Mouse (Mus musculus) urinary bladder, postnatal 14 days (tissue): Measurements from ENCODE around the gene Rnf225.
A peak's percentile ranks its signal among the peaks of the same experiment; 100 is the strongest.
"Not testable (repeated sequence)": the region's sequence is repeated elsewhere in the genome, so short reads cannot be mapped to it uniquely, and the experiment has no call there.

Experiments used
- DNase-seq: peaks from one replicate; pipeline ENCODE4 v3.0.0; 2021; ENCODE audit warnings: low spot score

The Rnf225 gene

DNA sequence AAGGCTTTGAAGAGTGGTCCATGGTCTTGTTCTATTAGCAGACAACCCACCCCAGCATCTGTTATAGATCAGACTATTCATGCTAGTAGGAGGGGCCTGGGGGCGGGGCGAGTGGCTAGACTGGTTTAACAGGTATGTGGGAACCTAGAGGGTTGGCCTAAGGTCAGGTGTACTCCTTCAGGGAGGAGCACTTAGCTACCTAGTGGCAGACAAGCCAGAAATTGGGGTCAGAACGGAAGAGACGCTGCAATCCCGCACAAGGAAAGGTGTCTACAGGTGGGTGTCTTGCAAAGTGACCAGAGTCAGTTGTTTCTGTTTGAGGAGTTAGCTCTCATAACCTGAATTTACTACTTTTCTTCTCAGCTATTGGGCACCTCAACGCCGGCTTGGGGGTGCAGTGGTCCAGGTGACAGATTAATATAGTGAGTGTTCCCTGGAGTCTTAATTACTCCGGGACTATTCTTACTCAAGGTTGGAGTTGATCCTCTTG is at the start of gene Rnf225:
Rnf225 (plus strand) TSS at position 226 of the 490 bp plus-strand sequence.
- peak; percentile 93 for DNase-seq

DNA sequence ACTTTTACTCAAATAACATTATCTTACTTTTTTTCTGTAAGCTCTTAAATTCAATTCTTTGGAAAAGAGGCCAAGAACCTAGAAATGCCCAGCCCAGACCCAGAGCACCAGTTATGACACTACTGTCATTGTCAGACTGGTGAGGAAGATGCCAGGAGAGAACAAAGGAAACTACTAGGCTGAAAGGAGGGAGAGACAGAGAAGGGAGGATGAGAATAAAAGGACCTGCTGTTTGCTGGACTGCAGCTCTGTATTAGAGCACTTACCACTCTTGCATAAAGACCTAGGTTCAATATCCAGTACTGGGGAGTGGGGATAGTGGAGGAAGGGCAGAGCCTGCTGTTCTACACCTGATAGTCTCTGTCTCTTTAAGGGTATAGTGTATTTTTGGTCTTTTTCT is 47.2 kb upstream of the Rnf225 start:
- DNase-seq = no peak

DNA sequence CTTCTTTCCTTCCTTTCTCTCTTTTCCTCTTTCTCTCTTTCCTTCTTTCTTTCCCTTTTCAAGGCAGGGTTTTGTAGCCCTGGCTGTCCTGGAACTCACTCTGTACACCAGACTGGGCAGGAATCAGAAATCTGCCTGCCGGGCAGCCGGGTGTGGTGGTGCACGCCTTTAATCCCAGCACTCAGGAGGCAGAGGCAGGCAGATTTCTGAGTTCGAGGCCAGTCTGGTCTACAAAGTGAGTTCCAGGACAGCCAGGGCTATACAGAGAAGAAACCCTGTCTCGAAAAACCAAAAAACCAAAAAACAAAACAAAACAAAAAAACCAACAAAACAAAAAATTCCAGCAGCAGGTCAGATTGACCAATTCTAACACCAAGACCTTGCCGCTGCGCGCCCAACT is 46.7 kb upstream of the Rnf225 start:
- DNase-seq = not testable (repeated sequence)

DNA sequence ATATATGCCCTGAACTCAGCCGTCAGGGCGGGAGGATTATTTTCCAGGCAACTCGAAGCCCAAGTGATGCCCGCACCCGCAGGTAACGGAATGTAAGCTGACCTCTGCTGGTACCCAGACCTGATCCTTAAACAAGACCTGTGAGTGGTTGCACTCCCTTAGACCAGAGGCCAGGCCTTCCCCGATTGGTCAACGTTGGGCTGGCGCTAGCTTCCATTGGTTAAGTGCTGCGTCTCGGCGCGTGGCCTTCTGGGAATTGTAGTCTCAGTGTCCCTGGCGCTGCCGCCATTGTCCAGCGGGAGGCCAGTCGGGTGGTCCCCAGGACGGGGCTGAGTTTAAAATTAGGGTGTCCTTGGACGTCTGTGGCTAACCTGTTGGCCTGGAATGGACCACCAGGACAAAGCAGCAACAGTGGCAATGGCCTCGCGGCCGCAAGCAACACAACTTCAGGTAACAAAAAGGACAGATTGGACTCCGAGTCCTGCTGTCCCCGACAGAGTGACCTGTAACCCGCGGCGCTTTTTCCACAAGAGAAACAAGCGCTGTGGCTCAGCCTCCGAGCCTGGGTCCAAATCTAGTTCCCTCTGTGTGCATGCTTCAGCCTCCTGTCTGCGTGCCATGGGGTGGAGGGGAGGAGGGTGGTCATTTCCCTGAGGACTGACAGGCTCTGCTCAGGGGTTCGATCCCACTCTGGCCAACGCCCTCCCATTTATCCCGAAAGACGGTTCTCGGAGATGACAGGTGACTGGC is 46.1 kb upstream of the Rnf225 start, which contains the start of gene Zfp128:
Zfp128 (plus strand) TSS at position 267 of the 750 bp plus-strand sequence.
- DNase-seq = peak; percentile 94

DNA sequence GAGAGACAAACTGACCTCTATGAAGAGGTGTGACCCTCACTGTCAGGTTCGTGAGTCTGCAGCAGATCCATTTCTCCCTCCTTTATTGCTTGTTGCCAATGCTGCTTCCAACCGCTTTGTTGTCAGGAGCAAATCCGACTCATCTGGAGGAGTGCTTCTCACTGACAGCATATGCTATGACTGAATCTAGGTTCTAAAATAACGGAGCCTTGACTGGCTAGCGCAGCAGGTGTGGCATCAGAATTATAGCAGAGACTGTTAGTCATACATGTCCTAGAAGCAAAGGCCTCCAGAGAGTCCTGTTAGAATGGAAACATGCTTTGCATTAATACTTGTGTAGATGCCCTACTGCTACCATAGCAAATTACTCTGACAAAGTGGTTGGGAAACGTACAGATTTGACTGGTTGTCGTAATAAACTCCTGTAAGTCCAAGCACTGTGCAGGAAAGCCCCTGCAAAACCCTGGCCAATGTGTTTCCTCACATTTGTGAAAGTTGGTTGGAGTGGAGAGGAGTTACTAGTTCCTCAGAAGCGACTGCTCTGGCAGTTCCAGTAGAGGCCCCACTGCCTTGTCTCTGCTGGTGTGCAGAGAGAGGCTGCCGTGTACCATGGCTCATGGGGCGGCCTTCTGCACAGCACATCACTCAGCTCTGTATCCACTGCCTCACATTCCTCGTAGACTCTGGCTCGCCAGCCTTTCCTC is 40.5 kb upstream of the Rnf225 start:
- DNase-seq = no peak

DNA sequence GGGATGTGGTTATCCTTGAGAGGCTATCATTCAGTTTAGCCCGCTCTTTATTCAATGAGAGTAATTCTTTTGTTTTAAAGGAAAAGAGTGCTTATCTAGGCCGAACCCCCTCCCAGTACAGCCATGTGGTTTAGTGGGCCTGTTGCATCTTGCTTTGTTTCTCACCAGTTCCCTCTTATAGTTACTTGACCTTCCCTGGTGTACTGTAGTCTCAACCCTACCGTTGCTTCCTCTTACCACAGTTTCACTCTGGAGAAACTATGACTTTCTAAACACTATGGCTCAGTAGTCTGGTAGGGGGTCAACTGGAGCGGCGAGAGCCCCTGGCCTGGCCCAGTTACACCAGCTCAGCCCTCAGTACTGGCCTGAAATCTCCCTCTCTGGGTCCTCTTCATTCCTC is 39.6 kb upstream of the Rnf225 start:
- no peak for DNase-seq

DNA sequence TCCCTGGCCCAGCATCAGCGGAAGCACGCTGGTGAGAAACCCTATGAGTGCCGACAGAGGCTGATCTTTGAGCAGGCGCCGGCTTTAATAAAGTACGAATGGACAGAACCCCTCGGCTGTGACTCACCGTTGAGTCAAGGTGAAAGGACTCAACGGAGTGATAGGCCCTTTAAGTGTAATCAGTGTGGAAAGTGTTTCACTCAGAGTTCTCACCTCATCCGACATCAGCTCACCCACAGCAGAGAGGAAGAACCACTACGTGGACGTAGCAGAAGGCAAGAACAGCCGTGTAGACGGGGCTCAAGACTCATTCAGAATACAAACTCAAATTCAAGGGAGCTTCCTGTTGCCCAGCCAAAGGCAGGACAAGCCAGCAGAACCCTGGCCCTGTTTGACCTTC is 36.3 kb upstream of the Rnf225 start:
- no peak for DNase-seq

DNA sequence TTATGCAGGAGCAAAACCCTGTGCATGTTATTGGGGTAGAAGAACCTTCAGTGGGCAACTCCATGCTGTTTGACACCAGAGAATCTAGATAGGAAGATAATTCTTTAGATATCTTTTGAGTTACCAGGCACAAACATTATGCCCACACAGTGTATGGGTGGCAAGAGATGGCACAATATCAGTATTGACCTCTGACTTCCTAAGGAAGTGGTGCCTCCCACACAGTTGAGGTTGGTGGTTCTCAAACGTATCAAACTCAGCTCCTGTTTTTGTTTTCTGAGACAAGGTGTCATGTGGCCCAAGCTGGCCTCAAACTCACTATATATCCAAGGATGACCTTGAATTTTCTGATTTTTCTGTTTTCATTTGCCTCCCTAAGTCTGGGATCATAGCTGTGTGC is 35.9 kb upstream of the Rnf225 start:
- DNase-seq = no peak

DNA sequence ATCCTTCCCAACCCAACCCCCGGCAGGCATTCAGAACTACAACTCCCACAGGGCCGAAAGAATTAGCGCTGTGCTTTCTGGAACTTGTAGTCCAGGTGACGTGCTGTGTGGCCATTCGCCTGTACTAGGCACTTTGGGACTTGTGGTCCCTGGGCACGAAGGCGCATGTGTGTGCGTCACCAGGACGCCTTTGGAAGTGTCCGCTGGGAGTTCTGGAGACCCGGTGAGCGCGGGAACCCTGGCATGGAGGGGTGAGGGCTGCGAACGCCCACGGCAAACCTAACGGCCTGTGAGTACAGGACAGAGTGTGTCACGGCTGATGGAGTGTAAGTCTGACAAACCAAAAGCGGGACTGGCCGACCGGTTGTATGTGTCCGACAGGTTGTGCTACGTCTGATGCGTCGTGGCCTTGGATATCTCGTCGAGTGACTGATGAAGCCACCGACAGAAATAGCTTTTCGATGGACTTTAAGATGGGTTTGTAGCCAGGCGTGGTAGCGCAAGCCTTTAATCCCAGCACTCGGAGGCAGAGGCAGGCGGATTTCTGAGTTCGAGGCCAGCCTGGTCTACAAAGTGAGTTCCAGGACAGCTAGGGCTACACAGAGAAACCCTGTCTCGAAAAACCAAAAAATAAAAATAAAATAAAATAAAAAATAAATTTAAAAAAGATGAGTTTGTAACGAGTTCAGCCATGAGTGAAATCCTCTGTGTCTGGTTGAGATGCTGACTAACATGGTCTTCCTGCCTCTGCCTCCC is 29.4 kb upstream of the Rnf225 start, which contains the start of gene Zscan22:
Zscan22 (plus strand) TSS at position 161 of the 756 bp plus-strand sequence.
- DNase-seq = peak; percentile 92

DNA sequence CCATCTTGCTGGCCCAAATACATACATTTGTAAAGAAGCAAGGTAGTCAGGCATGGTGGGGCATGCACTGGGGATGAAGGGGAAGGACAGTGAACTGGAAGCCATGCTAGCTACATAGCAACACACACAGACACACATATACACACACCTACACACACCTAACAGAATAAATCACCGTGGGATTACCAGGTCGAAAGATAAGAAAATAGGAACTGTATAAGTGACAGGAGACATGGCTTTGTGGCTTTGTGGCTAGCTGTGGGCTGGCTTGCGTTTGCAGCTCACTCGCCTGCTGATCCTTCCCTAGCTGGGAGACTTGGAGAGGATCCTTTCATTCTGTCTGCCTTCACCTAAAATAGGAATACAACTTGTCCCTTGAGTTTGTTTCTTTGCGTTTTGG is 25.7 kb upstream of the Rnf225 start:
- DNase-seq = no peak

DNA sequence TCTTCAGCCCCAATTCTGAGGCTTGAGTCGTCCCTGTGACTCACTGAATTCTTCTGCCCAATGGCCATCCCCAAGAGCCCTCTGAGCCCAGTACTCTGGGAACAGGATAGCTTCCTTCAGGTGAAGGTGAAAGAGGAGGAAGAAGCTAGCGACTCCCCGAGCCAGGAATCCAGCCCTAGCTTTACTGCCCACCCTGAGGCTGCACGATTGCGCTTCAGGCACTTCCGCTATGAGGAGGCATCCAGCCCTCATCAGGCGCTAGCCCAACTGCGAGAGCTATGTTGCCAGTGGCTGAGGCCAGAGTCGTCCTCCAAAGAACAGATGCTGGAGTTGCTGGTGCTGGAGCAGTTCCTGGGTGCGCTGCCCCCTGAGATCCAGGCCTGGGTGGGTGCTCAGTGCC is 23.6 kb upstream of the Rnf225 start:
- DNase-seq = no peak

DNA sequence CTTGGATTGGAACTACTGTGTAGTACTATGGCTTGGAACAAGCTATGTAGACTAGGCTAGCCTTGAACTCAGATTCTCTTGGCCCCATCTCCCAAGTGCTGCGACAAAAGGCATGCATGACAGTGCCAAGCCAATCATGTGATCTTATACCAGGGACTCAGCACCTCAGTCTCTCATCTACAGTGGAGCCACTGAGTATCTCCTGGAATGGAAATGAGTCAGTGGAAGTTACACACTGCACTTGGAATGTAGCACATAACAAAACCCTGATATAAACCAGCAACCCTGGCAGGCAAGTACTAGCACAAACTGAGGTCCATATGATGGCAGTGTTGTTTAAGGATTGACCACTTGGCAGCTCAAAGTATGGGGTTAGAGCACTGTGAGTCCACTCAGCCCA is 22.1 kb upstream of the Rnf225 start:
- no peak for DNase-seq

DNA sequence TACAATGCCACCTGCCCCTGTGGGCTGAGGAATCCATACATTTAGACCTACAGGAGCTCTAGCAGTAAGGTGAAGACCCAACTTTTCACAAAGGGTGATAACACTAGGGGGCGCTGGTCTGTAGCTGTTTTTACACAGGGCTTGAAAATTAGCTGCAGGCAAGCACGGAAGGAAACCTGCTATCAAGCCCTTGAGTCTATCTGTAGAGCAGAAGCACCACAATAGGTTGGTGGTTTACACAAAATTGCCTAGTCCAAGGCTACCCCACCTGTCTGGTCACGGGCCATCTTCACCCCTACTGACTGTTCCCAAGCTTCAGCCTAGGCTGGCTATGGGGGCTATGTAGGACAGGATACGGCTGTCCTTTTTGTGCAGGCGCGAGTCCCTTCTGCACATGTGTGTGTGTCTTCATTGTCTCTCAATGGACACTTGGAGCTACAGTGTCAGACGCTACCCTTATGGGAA is 17.7 kb upstream of the Rnf225 start:
- peak; percentile 83 for DNase-seq

DNA sequence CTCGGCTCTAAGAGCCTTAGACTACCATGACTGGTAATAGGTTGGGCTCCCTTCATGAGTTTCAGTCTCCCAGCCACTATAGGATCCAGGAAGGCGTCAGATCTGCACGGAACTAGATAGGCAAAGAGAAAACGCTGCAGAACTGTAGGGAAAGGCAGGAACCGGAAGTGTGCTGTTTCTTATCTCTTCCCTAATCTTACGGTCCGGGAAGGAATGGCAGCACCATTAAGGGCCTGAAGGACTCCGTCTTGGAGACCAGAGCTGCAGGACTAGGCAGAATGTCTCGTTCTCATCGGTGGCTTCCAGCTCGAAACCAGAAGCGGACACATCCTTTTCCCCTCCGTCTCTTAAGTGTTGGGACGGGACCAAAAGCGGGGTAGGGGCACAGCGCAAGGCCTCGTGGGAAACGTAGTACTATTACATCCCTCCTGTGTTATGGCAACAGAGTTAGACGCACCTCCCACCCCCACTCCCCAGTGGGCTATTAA is 17.0 kb upstream of the Rnf225 start:
- DNase-seq = peak; percentile 48

DNA sequence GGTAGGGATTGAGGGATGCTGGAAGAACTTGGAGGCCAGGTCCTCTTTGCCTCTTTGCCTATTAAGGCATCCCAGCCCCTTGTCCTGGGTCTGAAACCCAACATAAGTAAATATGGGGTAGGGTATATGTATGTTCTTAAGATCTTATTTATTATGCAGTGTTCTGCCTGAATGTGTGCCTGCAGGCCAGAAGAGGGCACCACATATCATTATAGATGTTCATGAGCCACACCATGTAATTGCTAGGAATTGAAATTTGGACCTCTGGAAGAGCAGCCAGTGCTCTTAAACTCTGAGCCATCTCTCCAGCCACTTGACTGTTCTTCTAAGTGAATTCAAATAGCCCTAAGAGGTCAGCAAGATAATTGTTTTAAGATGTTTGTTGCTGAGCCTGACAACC is 13.7 kb upstream of the Rnf225 start:
- DNase-seq = no peak

DNA sequence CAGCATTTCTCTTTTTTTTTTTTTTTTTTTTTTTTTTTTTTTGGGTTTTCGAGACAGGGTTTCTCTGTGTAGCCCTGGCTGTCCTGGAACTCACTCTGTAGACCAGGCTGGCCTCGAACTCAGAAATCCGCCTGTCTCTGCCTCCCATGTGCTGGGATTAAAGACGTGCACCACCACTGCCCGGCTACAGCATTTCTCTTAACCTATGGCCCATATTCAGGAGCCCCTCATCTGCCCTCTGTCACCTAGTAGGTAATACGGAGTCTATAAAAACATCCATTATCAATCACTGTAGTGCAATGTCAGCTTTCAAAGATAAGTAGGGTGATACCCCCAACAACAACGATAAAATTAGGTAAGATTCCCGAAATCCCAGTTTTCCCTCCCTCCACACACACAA is 6.7 kb upstream of the Rnf225 start:
- not testable (repeated sequence) for DNase-seq

DNA sequence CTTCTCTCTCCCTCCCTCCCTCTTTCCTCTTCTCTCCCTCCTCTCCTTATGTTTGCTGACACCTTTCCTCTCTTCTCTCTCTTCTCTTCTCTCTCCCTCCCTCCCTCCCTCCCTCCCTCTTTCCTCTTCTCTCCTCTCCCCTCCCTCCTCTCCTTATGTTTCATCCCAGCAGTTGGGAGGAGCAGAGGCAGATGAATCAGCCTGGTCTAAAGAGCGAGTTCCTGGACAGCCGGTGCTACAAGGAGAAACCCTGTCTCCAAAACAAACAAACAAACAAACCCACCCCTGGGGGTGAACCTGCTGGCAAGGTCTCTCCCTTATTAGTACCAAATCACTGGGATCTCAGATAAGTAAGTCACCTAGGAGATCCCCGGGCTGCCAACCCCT is 5.9 kb upstream of the Rnf225 start:
- no peak for DNase-seq

DNA sequence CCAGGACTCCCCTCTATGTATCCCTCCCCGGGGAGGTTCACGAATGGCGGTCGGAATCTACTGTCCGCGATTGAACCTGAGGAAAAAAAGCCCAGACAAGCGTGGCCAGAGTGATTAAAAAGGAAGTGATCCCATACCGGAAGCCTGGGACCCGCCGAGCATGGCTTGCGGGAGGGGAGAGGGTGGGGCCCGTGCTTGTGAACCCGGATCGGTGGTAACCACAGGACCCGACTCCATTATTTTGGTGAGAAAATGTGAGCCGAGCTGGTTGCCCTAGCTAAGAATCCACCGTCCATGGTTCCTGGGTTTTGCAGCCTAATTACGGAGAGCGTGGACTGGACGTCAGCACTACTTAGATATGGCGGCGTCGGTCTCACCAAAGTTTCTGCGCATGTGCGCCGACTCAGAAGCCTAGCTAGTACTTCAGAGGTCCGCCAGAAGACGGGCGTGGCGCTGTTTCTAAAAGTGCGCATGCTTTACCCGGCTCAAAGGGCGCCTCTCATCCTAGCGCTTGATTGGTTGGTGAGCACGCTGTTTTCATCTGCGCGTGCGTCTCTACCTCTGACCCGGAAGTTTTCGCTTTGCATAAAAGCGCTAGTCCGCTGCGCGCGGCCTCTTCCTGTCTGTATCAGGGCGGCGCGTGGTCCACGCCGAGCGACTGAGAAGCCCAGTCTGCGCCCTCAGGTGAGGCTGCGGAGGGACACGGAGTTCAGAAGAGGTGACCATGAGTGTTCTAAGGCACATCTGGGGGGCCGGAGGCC is 5.3 kb upstream of the Rnf225 start, which contains the start of gene Rps5:
Rps5 (plus strand) TSS at position 586 of the 761 bp plus-strand sequence.
- DNase-seq = peak; percentile 99

DNA sequence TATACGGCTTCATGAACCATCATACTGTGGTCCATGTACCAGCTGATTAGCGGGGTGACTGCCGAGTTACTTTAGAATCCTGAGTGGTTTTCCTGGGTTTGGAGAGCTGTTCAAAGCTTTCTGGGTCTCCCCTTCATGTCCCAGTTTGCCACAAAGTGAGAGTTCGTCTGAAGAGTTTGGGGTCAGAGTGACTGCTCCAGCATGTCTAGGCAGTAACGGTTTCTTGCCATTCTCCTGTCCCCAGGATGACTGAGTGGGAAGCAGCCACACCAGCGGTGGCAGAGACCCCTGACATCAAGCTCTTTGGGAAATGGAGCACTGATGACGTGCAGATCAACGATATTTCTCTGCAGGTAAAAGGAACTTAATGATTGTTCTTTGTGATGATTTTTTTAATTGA is 4.5 kb upstream of the Rnf225 start:
- no peak for DNase-seq

DNA sequence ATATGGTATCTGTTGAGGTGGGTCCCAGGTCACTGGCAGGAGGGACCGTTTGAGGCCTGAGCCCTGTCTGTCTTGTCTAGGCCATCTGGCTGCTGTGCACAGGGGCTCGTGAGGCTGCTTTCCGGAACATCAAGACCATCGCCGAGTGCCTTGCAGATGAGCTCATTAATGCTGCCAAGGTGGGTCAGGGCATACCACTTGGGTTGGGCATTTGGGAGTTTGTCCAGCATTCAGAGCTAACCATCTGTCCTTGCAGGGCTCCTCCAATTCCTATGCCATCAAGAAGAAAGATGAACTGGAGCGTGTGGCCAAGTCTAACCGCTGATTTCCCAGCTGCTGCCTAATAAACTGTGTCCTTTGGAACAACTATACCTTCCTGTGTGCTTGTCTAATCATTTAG is 900 bp upstream of the Rnf225 start:
- DNase-seq = no peak
